9 mouse cellular contexts compared by ENCODE assay signal in the genomic region with DNA sequence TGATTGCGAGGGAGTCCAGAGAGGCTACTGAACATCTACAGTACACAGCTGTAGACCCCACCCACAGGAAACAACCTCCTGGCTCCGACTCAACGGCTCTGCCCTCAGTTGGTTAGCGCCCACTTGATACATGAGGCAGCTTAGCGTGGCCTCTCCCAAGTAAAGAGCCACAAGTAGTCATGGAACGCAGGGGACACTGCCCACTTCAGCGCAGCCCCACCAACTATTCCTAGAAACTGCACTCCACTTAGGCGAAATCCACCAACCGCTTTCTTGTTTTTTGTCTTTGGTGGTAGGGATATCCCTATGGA. TPM values are rescaled to one million over a fixed set of nuclear protein-coding genes. Genes with fewer than 3 reads are reported as not detected.
A peak's percentile ranks its signal among the peaks of the same experiment; 100 is the strongest.
DNase-seq lines count a peak whose midpoint lies in the region; ATAC-seq and TF ChIP-seq lines count a peak whose summit lies in the region.
"Had no signal": no experiment of that assay in that cellular context is flagged by ENCODE, and none has a peak within 500 bp of the region (broad histone marks: within the 10 kb centered on the region; RNA-seq: fewer than 3 reads in every experiment).

No protein-coding gene starts in this region.

- H3K27ac ChIP-seq in ES-Bruce4 (ENCODE audit: insufficient read depth, low read length) = no peak overlapping the region
- H3K27ac ChIP-seq in embryonic facial prominence, embryonic 13.5 days = peak overlapping the region; percentile 73
- peak overlapping the region; percentile 59 for H3K27ac ChIP-seq in hindbrain, embryonic 13.5 days
- H3K27ac ChIP-seq in liver, embryonic 12.5 days = peak overlapping the region; percentile 95
- H3K27ac ChIP-seq in neural tube, embryonic 12.5 days = no peak overlapping the region

- H3K27me3 ChIP-seq in ES-Bruce4 (ENCODE audit: control insufficient read depth, insufficient read depth, low read length, poor library complexity, severe bottlenecking) = no peaks in the 10 kb centered on the region
- H3K27me3 ChIP-seq in embryonic facial prominence, embryonic 13.5 days = no peaks in the 10 kb centered on the region
- no peaks in the 10 kb centered on the region for H3K27me3 ChIP-seq in hindbrain, embryonic 13.5 days
- H3K27me3 ChIP-seq in liver, embryonic 12.5 days (replicated peaks) = no peaks in the 10 kb centered on the region
- no peaks in the 10 kb centered on the region for H3K27me3 ChIP-seq in neural tube, embryonic 12.5 days (replicated peaks)

- peak overlapping the region; percentile 81 for H3K9ac ChIP-seq in ES-Bruce4 (ENCODE audit: low read depth, poor library complexity, severe bottlenecking)
- peak overlapping the region; percentile 88 for H3K9ac ChIP-seq in embryonic facial prominence, embryonic 13.5 days
- peak overlapping the region; percentile 91; the same call in 1 of the 2 replicates for H3K9ac ChIP-seq in hindbrain, embryonic 13.5 days
- peak overlapping the region; percentile 97 for H3K9ac ChIP-seq in liver, embryonic 12.5 days
- H3K9ac ChIP-seq in neural tube, embryonic 12.5 days = peak overlapping the region; percentile 91; the same call in 1 of the 2 replicates

- DNase-seq in adrenal gland, adult 8-10 months = no peak
- DNase-seq in frontal cortex, postnatal 14 days (ENCODE audit: low spot score in 2 of 2) = no peak
- DNase-seq in gastrocnemius, postnatal 25 days = no peak

- no peaks in the 10 kb centered on the region for H3K9me3 ChIP-seq in ES-Bruce4 (replicated peaks; ENCODE audit: control insufficient read depth, insufficient read depth, low read length, poor library complexity, severe bottlenecking)
- H3K9me3 ChIP-seq in embryonic facial prominence, embryonic 13.5 days = no peaks in the 10 kb centered on the region
- no peaks in the 10 kb centered on the region for H3K9me3 ChIP-seq in hindbrain, embryonic 13.5 days
- H3K9me3 ChIP-seq in liver, embryonic 12.5 days (replicated peaks) = peaks cover 8% of the 10 kb centered on the region; the same call in 1 of the 2 replicates
- no peaks in the 10 kb centered on the region for H3K9me3 ChIP-seq in neural tube, embryonic 12.5 days

- no peak for TF ChIP-seq CTCF in ES-Bruce4 (IDR thresholded peaks at IDR 0.05; ENCODE audit: low read depth, low read length)

- 26% methylated on average over 9 of the region's 9 CpGs for WGBS in embryonic facial prominence, embryonic 13.5 days
- 35% methylated on average over 9 of the region's 9 CpGs for WGBS in hindbrain, embryonic 13.5 days
- 6% methylated on average over 9 of the region's 9 CpGs for WGBS in liver, embryonic 12.5 days (ENCODE audit: insufficient replicate concordance)
- 40% methylated on average over 9 of the region's 9 CpGs for WGBS in neural tube, embryonic 12.5 days

- no peak for TF ChIP-seq POLR2A in ES-Bruce4 (IDR thresholded peaks at IDR 0.05; ENCODE audit: insufficient read depth, low read length)

- no peaks in the 10 kb centered on the region for H3K36me3 ChIP-seq in ES-Bruce4 (ENCODE audit: control insufficient read depth, insufficient read depth, low read length, poor library complexity, severe bottlenecking)
- peaks cover 21% of the 10 kb centered on the region for H3K36me3 ChIP-seq in embryonic facial prominence, embryonic 13.5 days
- H3K36me3 ChIP-seq in hindbrain, embryonic 13.5 days = peaks cover 24% of the 10 kb centered on the region
- peaks cover 29% of the 10 kb centered on the region for H3K36me3 ChIP-seq in liver, embryonic 12.5 days
- peaks cover 24% of the 10 kb centered on the region for H3K36me3 ChIP-seq in neural tube, embryonic 12.5 days

- no peak for TF ChIP-seq EP300 in ES-Bruce4 (IDR thresholded peaks at IDR 0.05; ENCODE audit: insufficient read depth, low read depth, low read length)

- no peak overlapping the region for H3K4me3 ChIP-seq in ES-Bruce4 (ENCODE audit: low read depth, low read length)
- H3K4me3 ChIP-seq in embryonic facial prominence, embryonic 13.5 days = peak overlapping the region; percentile 84
- peak overlapping the region; percentile 77 for H3K4me3 ChIP-seq in hindbrain, embryonic 13.5 days
- H3K4me3 ChIP-seq in liver, embryonic 12.5 days = peak overlapping the region; percentile 93
- peak overlapping the region; percentile 77 for H3K4me3 ChIP-seq in neural tube, embryonic 12.5 days

- peak overlapping the region; percentile 98 for H3K4me2 ChIP-seq in embryonic facial prominence, embryonic 13.5 days
- H3K4me2 ChIP-seq in hindbrain, embryonic 13.5 days = peak overlapping the region; percentile 82
- H3K4me2 ChIP-seq in liver, embryonic 12.5 days = peak overlapping the region; percentile 80
- H3K4me2 ChIP-seq in neural tube, embryonic 12.5 days (replicated peaks) = peak overlapping the region; percentile 66

- no peaks in the 10 kb centered on the region for H3K4me1 ChIP-seq in ES-Bruce4 (ENCODE audit: control insufficient read depth, insufficient read depth, low read length)
- H3K4me1 ChIP-seq in embryonic facial prominence, embryonic 13.5 days = peaks cover 33% of the 10 kb centered on the region
- peaks cover 41% of the 10 kb centered on the region for H3K4me1 ChIP-seq in hindbrain, embryonic 13.5 days (replicated peaks)
- peaks cover 67% of the 10 kb centered on the region for H3K4me1 ChIP-seq in liver, embryonic 12.5 days
- H3K4me1 ChIP-seq in neural tube, embryonic 12.5 days = peaks cover 28% of the 10 kb centered on the region

- ATAC-seq in embryonic facial prominence, embryonic 13.5 days (ENCODE audit: insufficient number of reproducible peaks, insufficient read depth, low FRiP score, low TSS enrichment, low read depth) = no peak
- no peak for ATAC-seq in hindbrain, embryonic 13.5 days (ENCODE audit: low FRiP score)
- ATAC-seq in liver, embryonic 12.5 days = peak; percentile 64
- no peak for ATAC-seq in neural tube, embryonic 12.5 days (ENCODE audit: low FRiP score, low read depth)

RNA-seq across cellular contexts. Expression of gene Tpcn1, which starts 0.9 kb away (rescaled TPM):
- polyA plus RNA-seq in ES-Bruce4 (2011; ENCODE audit: insufficient read depth, insufficient read length, low read depth, missing spikeins) = 13.2 and 17.1 TPM in 2 replicates
- polyA plus RNA-seq in embryonic facial prominence, embryonic 13.5 days (2015; fragmentation: Nextera tagmentation; extraction: Ambion mirVana) = 21.0 and 22.3 TPM in 2 replicates
- polyA plus RNA-seq in hindbrain, embryonic 13.5 days (2015; fragmentation: Nextera tagmentation; extraction: Ambion mirVana) = 18.2 and 18.7 TPM in 2 replicates
- 24.8 and 25.4 TPM in 2 replicates for polyA plus RNA-seq in liver, embryonic 12.5 days (2016; fragmentation: Nextera tagmentation; extraction: Ambion mirVana)
- 19.4 and 21.7 TPM in 2 replicates for polyA plus RNA-seq in neural tube, embryonic 12.5 days (2016; fragmentation: Nextera tagmentation; extraction: Ambion mirVana)
- 10 to 100 TPM; 33.9 to 44.5 (median 40.0) TPM for total RNA-seq in adrenal gland, adult 8-10 months (2022)
- total RNA-seq in gastrocnemius, postnatal 25 days (2021) = 10 to 100 TPM; 44.3 to 48.3 TPM

RNA-seq across cellular contexts. Expression of gene Iqcd, which starts 1.2 kb away (rescaled TPM):
- polyA plus RNA-seq in ES-Bruce4 (2011; ENCODE audit: insufficient read depth, insufficient read length, low read depth, missing spikeins) = 0.37 and 0.43 TPM in 2 replicates
- 0.60 and 0.80 TPM in 2 replicates for polyA plus RNA-seq in embryonic facial prominence, embryonic 13.5 days (2015; fragmentation: Nextera tagmentation; extraction: Ambion mirVana)
- 2.4 and 2.6 TPM in 2 replicates for polyA plus RNA-seq in hindbrain, embryonic 13.5 days (2015; fragmentation: Nextera tagmentation; extraction: Ambion mirVana)
- 2.0 and 2.1 TPM in 2 replicates for polyA plus RNA-seq in liver, embryonic 12.5 days (2016; fragmentation: Nextera tagmentation; extraction: Ambion mirVana)
- polyA plus RNA-seq in neural tube, embryonic 12.5 days (2016; fragmentation: Nextera tagmentation; extraction: Ambion mirVana) = 0.70 and 0.93 TPM in 2 replicates
- 1 to 10 TPM in 2 of 4 experiments, under 1 TPM in 2; 0.42 to 1.8 (median 1.1) TPM for total RNA-seq in adrenal gland, adult 8-10 months (2022)
- under 1 TPM in 1 of 2 experiments, not detected in 1; 0.18 TPM for total RNA-seq in gastrocnemius, postnatal 25 days (2021)

RNA-seq across cellular contexts. Expression of gene Rita1, which starts 24.8 kb away (rescaled TPM):
- polyA plus RNA-seq in ES-Bruce4 (2011; ENCODE audit: insufficient read depth, insufficient read length, low read depth, missing spikeins) = 13.0 and 13.1 TPM in 2 replicates
- polyA plus RNA-seq in embryonic facial prominence, embryonic 13.5 days (2015; fragmentation: Nextera tagmentation; extraction: Ambion mirVana) = 16.2 and 17.6 TPM in 2 replicates
- polyA plus RNA-seq in hindbrain, embryonic 13.5 days (2015; fragmentation: Nextera tagmentation; extraction: Ambion mirVana) = 26.2 TPM in 2 replicates
- polyA plus RNA-seq in liver, embryonic 12.5 days (2016; fragmentation: Nextera tagmentation; extraction: Ambion mirVana) = 7.3 and 8.4 TPM in 2 replicates
- polyA plus RNA-seq in neural tube, embryonic 12.5 days (2016; fragmentation: Nextera tagmentation; extraction: Ambion mirVana) = 19.1 and 20.1 TPM in 2 replicates
- total RNA-seq in adrenal gland, adult 8-10 months (2022) = 10 to 100 TPM; 17.0 to 30.2 (median 22.3) TPM
- 1 to 10 TPM; 4.8 to 6.3 TPM for total RNA-seq in gastrocnemius, postnatal 25 days (2021)

RNA-seq across cellular contexts. Expression of gene Ddx54, which starts 25.0 kb away (rescaled TPM):
- polyA plus RNA-seq in ES-Bruce4 (2011; ENCODE audit: insufficient read depth, insufficient read length, low read depth, missing spikeins) = 49.7 and 49.9 TPM in 2 replicates
- polyA plus RNA-seq in embryonic facial prominence, embryonic 13.5 days (2015; fragmentation: Nextera tagmentation; extraction: Ambion mirVana) = 45.6 and 46.8 TPM in 2 replicates
- 44.0 and 47.7 TPM in 2 replicates for polyA plus RNA-seq in hindbrain, embryonic 13.5 days (2015; fragmentation: Nextera tagmentation; extraction: Ambion mirVana)
- 35.0 and 36.3 TPM in 2 replicates for polyA plus RNA-seq in liver, embryonic 12.5 days (2016; fragmentation: Nextera tagmentation; extraction: Ambion mirVana)
- polyA plus RNA-seq in neural tube, embryonic 12.5 days (2016; fragmentation: Nextera tagmentation; extraction: Ambion mirVana) = 57.8 and 58.3 TPM in 2 replicates
- total RNA-seq in adrenal gland, adult 8-10 months (2022) = 10 to 100 TPM; 44.1 to 57.3 (median 56.5) TPM
- 10 to 100 TPM; 15.7 to 17.1 TPM for total RNA-seq in gastrocnemius, postnatal 25 days (2021)

RNA-seq across cellular contexts. Expression of gene Cfap73, which starts 46.5 kb away (rescaled TPM):
- polyA plus RNA-seq in ES-Bruce4 (2011; ENCODE audit: insufficient read depth, insufficient read length, low read depth, missing spikeins) = not detected in 2 replicates
- not detected in 2 replicates for polyA plus RNA-seq in embryonic facial prominence, embryonic 13.5 days (2015; fragmentation: Nextera tagmentation; extraction: Ambion mirVana)
- 0.28 and 0.49 TPM in 2 replicates for polyA plus RNA-seq in hindbrain, embryonic 13.5 days (2015; fragmentation: Nextera tagmentation; extraction: Ambion mirVana)
- not detected in 2 replicates for polyA plus RNA-seq in liver, embryonic 12.5 days (2016; fragmentation: Nextera tagmentation; extraction: Ambion mirVana)
- not detected in 2 replicates for polyA plus RNA-seq in neural tube, embryonic 12.5 days (2016; fragmentation: Nextera tagmentation; extraction: Ambion mirVana)
- under 1 TPM in 3 of 4 experiments, not detected in 1; 0.32 to 0.63 (median 0.46) TPM for total RNA-seq in adrenal gland, adult 8-10 months (2022)
- total RNA-seq in gastrocnemius, postnatal 25 days (2021) = not detected
- total RNA-seq: gastrocnemius, postnatal 36 days had no signal

Comparison
In these comparisons a context has a peak if more than half of its experiments do, and no peak if none do; other contexts are left out.
1. H3K27ac ChIP-seq: peak in embryonic facial prominence, embryonic 13.5 days (single experiment), hindbrain, embryonic 13.5 days (single experiment) and liver, embryonic 12.5 days (single experiment); none in ES-Bruce4 (single experiment) and neural tube, embryonic 12.5 days (single experiment).
2. Peak in every context shown above with its lines, with median percentiles within 50 percentile points of each other: H3K9ac ChIP-seq and H3K4me2 ChIP-seq.